In the genomic region with DNA sequence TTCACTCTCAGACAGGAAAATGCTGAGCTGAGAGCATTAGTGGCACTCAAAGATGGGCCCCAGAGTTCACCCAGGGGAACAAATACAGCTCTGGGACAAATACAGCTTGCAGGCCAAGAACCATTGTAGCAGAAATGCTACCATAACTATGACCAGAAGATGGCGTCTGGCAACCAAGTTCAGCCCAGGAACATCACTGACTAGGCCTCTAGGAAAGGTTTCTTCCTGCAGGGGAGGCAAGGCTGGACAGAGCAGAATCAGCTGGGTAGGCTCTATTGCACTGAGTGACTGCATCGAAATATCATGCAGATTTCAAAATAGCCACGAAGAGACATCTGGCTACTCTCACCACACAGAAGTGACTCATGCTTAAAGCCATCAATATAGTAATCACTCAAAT, we compare ENCODE assay signal across 10 mouse cellular contexts. TPM values are rescaled to one million over a fixed set of nuclear protein-coding genes. Genes with fewer than 3 reads are reported as not detected.
DNase-seq lines count a peak whose midpoint lies in the region; ATAC-seq and TF ChIP-seq lines count a peak whose summit lies in the region.
"Had no signal": no experiment of that assay in that cellular context is flagged by ENCODE, and none has a peak within 500 bp of the region (broad histone marks: within the 10 kb centered on the region; RNA-seq: fewer than 3 reads in every experiment).

No protein-coding gene starts in this region.

- 14% methylated on average over 3 of the region's 3 CpGs for WGBS in spleen, adult 2 months
- WGBS in cerebellum, adult 2 months: 16% methylated on average over 3 of the region's 3 CpGs
- WGBS in intestine, embryonic 15.5 days: 7% methylated on average over 3 of the region's 3 CpGs

- no peak overlapping the region for H3K4me3 ChIP-seq in spleen, adult 2 months (ENCODE audit: extremely low read depth, insufficient read depth, insufficient read length)
- no peak overlapping the region for H3K4me3 ChIP-seq in cerebellum, adult 2 months (replicated peaks; ENCODE audit: insufficient read depth, low read depth, low read length)
- no peak overlapping the region for H3K4me3 ChIP-seq in intestine, embryonic 15.5 days (replicated peaks)
- H3K4me3 ChIP-seq: embryonic facial prominence, embryonic 12.5 days; stomach, embryonic 15.5 days had no signal

- H3K4me2 ChIP-seq in intestine, embryonic 15.5 days (replicated peaks): no peak overlapping the region
- H3K4me2 ChIP-seq: embryonic facial prominence, embryonic 12.5 days; stomach, embryonic 15.5 days had no signal

- DNase-seq in spleen, adult 2 months (ENCODE audit: low read depth in 1 of 2, low spot score in 2 of 2): peak; percentile 17 to 27
- DNase-seq in spleen, adult 12 weeks (ENCODE audit: low spot score): no peak
- DNase-seq in cerebellum, adult 2 months: peak; percentile 56 to 62
- peak; percentile 83 to 90 for DNase-seq in left cerebral cortex, postnatal 14 days (ENCODE audit: low spot score in 2 of 2)
- peak; percentile 57 for DNase-seq in naive thymus-derived CD4-positive, alpha-beta T cell, adult 2 months (ENCODE audit: low read depth)
- DNase-seq in thymus, postnatal 0 days (ENCODE audit: low spot score): peak; percentile 73

- TF ChIP-seq CTCF in spleen, adult 2 months (IDR thresholded peaks at IDR 0.05; ENCODE audit: extremely low read depth, insufficient read depth, insufficient read length, insufficient replicate concordance): peak; percentile 37; the same call in 1 of the 2 replicates
- peak; percentile 86 for TF ChIP-seq CTCF in cerebellum, adult 2 months (IDR thresholded peaks at IDR 0.05; ENCODE audit: borderline replicate concordance, insufficient read depth, low read depth, low read length)

- no peak overlapping the region for H3K27ac ChIP-seq in spleen, adult 2 months (ENCODE audit: insufficient read depth, low read length)
- H3K27ac ChIP-seq in cerebellum, adult 2 months (ENCODE audit: insufficient read depth, low read length): no peak overlapping the region
- no peak overlapping the region for H3K27ac ChIP-seq in intestine, embryonic 15.5 days
- H3K27ac ChIP-seq: embryonic facial prominence, embryonic 12.5 days; stomach, embryonic 15.5 days had no signal

- ATAC-seq in frontal cortex, adult (ENCODE audit: low TSS enrichment): peak; percentile 82
- peak; percentile 51 for ATAC-seq in intestine, embryonic 15.5 days

- H3K9me3 ChIP-seq in intestine, embryonic 15.5 days: no peaks in the 10 kb centered on the region
- H3K9me3 ChIP-seq: embryonic facial prominence, embryonic 12.5 days; stomach, embryonic 15.5 days had no signal

- intact Hi-C loops in left cerebral cortex, postnatal 14 days (cut with DNase I): no loop called here

- no peaks in the 10 kb centered on the region for H3K4me1 ChIP-seq in spleen, adult 2 months (ENCODE audit: control insufficient read depth, insufficient read depth, insufficient read length)
- H3K4me1 ChIP-seq in cerebellum, adult 2 months (ENCODE audit: control insufficient read depth, insufficient read depth, low read length): peaks cover 15% of the 10 kb centered on the region
- no peaks in the 10 kb centered on the region for H3K4me1 ChIP-seq in intestine, embryonic 15.5 days (replicated peaks)
- H3K4me1 ChIP-seq: embryonic facial prominence, embryonic 12.5 days; stomach, embryonic 15.5 days had no signal

- H3K9ac ChIP-seq in intestine, embryonic 15.5 days: no peak overlapping the region
- H3K9ac ChIP-seq: embryonic facial prominence, embryonic 12.5 days; stomach, embryonic 15.5 days had no signal

- H3K27me3 ChIP-seq in spleen, adult 2 months (ENCODE audit: control insufficient read depth, insufficient read depth, low read length): no peaks in the 10 kb centered on the region
- H3K27me3 ChIP-seq in cerebellum, adult 2 months (ENCODE audit: control insufficient read depth, insufficient read depth, low read length): no peaks in the 10 kb centered on the region
- no peaks in the 10 kb centered on the region for H3K27me3 ChIP-seq in intestine, embryonic 15.5 days (replicated peaks)
- H3K27me3 ChIP-seq: stomach, embryonic 15.5 days had no signal

- H3K36me3 ChIP-seq in spleen, adult 2 months (ENCODE audit: control insufficient read depth, insufficient read depth, low read length): no peaks in the 10 kb centered on the region
- no peaks in the 10 kb centered on the region for H3K36me3 ChIP-seq in intestine, embryonic 15.5 days
- H3K36me3 ChIP-seq: embryonic facial prominence, embryonic 12.5 days; stomach, embryonic 15.5 days had no signal

- no peak for TF ChIP-seq POLR2A in spleen, adult 2 months (IDR thresholded peaks at IDR 0.05; ENCODE audit: low read depth, low read length)
- TF ChIP-seq POLR2A in cerebellum, adult 2 months (IDR thresholded peaks at IDR 0.05; ENCODE audit: borderline replicate concordance, insufficient read depth, low read length): no peak

RNA-seq across cellular contexts. Expression of a gene that starts 8.2 kb away (rescaled TPM):
- polyA plus RNA-seq in spleen, adult 2 months (2012; rRNA removed): 0.02 and 0.06 TPM in 2 replicates
- polyA plus RNA-seq in cerebellum, adult 2 months (2012; rRNA removed): 0.33 and 0.34 TPM in 2 replicates
- 155 and 161 TPM in 2 replicates for polyA plus RNA-seq in intestine, embryonic 15.5 days (2015; fragmentation: Nextera tagmentation; extraction: Ambion mirVana)
- 1 to 10 TPM; 2.7 to 2.8 TPM for total RNA-seq in left cerebral cortex, postnatal 14 days (2021)
- 0.68 and 1.1 TPM in 2 replicates for polyA plus RNA-seq in thymus, postnatal 0 days (2015; fragmentation: Nextera tagmentation; extraction: Ambion mirVana)

RNA-seq across cellular contexts. Expression of a gene that starts 19.7 kb away (rescaled TPM):
- polyA plus RNA-seq in spleen, adult 2 months (2012; rRNA removed): 0.02 and 0.06 TPM in 2 replicates
- polyA plus RNA-seq in cerebellum, adult 2 months (2012; rRNA removed): 0.03 and 0.10 TPM in 2 replicates
- polyA plus RNA-seq in intestine, embryonic 15.5 days (2015; fragmentation: Nextera tagmentation; extraction: Ambion mirVana): not detected in 2 replicates
- total RNA-seq in left cerebral cortex, postnatal 14 days (2021): not detected
- 0.08 and 0.16 TPM in 2 replicates for polyA plus RNA-seq in thymus, postnatal 0 days (2015; fragmentation: Nextera tagmentation; extraction: Ambion mirVana)
- polyA plus RNA-seq: embryonic facial prominence, embryonic 12.5 days; stomach, embryonic 15.5 days had no signal

Comparison
In these comparisons a context has a peak if more than half of its experiments do, and no peak if none do; other contexts are left out.
1. RNA of a gene that starts 8.2 kb away (polyA plus RNA-seq): 155 to 161 TPM in intestine, embryonic 15.5 days; 0.68 to 1.1 TPM in thymus, postnatal 0 days, 0.33 to 0.34 TPM in cerebellum, adult 2 months and 0.02 to 0.06 TPM in spleen, adult 2 months; every median in the first group is over 10 times any median in the second.